Mouse (Mus musculus): ENCODE results near the gene Hck.

DNA sequence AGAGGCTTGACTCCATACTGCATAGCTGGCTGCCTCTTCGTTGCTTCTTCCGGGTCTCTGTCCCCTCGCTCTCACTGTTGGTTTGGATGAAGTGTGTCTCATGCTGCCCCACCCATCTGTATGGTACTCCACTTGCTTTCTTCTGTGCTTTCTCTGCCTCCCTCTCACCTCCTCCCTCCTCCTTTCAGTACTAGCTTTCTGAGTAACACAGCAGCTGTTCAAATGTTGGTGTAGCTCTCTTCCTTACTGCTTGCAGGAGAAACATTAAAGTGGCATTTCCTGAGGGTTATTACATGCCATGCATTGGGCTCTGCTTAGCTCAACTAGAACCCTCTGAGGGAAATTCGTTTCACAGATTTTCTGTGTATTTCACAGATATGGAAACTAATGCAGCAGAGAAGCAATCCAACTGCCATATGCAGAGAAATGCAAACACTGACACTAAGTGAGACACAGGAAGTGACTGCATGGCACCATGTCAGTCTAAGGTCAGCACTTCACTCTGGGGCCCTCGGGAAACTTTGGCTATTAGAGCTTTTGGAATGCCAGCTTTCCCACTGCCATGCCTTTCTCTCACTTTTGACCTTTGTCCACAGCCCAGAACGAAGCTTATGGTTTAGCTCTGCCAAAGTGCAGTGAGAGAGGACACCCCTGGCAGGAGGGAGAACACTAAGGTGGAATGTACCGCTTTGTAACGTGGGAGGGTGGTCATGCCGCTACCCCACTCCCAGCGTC lies 71.0 kb downstream of the Hck start:
- TF ChIP-seq CTCF (IDR thresholded peaks at IDR 0.05; ENCODE audit: low read depth) = no peak
- no peak for TF ChIP-seq EP300 (IDR thresholded peaks at IDR 0.05; ENCODE audit: low read depth)

All from liver, postnatal 0 days (tissue).